Mouse (Mus musculus) E14TG2a.4 (cell line): ENCODE measurements around the gene Rph3al.

Source experiments
- CTCF ChIP-seq: conservative IDR thresholded peaks from 2 replicates; pipeline ENCODE4 v1.5.1; 2014; ENCODE audit warnings: low read length
- NANOG ChIP-seq: IDR thresholded peaks from 2 replicates; pipeline ENCODE4 v1.6.1; 2014; ENCODE audit warnings: borderline replicate concordance, low read length, mixed read lengths
- POU5F1 ChIP-seq: IDR thresholded peaks from 2 replicates; pipeline ENCODE4 v1.6.1; 2014; ENCODE audit warnings: low read length, borderline replicate concordance

GRCm38 (mm10) chr11:75801771-75802550 is 136.3 kb downstream of the Rph3al start:
- TF ChIP-seq CTCF = no peak
- TF ChIP-seq POU5F1 = no peak
- TF ChIP-seq NANOG = peak; percentile 32; the same call in 1 of the 2 replicates
